Mouse (Mus musculus) bone marrow, adult 2 months (tissue): ENCODE measurements at regions not wholly inside any gene's neighbourhood (a gene's known extent, or its start where the extent isn't known, plus 50 kb on each side); places are given as distances from the start of the nearest gene placed in this dataset.

Experiments
- CTCF ChIP-seq: fragments of 200-500 bp; IDR thresholded peaks from 2 replicates; pipeline ENCODE4 v1.5.1; 2011; ENCODE audit warnings: low read length, control low read depth; ENCODE audit not compliant: control insufficient read depth, insufficient read depth
- POLR2A ChIP-seq: fragments of 200-500 bp; IDR thresholded peaks from 2 replicates; pipeline ENCODE4 v1.6.1; 2011; ENCODE audit warnings: low read depth, mild to moderate bottlenecking, control low read depth, low read length, borderline replicate concordance; ENCODE audit not compliant: control insufficient read depth

DNA sequence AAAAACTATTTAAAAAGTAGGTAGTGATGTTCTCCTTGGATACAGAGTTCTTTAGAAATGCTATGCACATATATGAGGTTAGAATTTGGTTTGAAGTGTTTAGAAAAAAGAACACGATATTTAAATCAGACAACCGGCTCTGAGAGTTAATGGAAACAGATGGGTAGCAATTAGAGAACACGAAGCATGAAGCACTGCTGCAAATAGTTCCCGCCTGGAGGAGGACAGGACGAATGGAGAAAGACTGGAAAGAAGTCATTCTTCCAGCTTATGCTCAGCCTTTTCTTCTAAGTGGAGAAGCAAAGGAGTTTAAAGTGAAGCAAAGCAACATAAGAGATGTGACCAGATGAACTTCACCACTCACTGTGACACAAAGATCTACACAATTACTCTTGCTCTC lies 72.5 kb upstream of the Ube2e3 start:
- no peak for TF ChIP-seq CTCF
- TF ChIP-seq POLR2A = no peak
